Mouse (Mus musculus): ENCODE measurements around the gene Wipf2. TPM values are rescaled to one million over a fixed set of nuclear protein-coding genes. Genes with fewer than 3 reads are reported as not detected.
"Not testable (repeated sequence)": the region's sequence is repeated elsewhere in the genome, so short reads cannot be mapped to it uniquely, and the experiment has no call there.

Wipf2 gene
- polyA plus RNA-seq, 1 experiment from 2014 or later, result 5.3 TPM

DNA sequence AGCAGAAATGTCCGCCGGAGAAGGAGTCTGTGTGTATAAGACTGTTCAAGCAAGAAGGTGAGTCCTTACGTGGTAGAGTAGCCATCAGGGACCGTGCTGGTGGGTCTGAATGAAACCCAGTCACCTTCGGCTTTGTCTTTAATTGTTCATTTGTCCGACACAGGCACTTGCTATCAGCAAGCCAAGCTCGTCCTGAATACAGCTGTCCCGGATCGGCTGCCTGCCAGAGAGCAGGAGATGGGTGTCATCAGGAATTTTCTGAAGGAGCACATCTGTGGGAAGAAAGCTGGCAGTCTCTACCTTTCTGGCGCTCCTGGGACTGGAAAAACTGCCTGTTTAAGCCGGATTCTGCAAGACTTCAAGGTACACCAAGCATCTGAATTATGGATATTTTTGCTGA, 47.0 kb downstream of the Wipf2 start:
- H3K4me1 ChIP-seq, result peaks cover 22% of the 10 kb centered on the region
- 91% methylated on average over 11 of the region's 11 CpGs for WGBS
- no peaks in the 10 kb centered on the region for H3K27me3 ChIP-seq
- H3K9ac ChIP-seq, result no peak overlapping the region
- no peak for ATAC-seq (ENCODE audit: insufficient number of reproducible peaks, low FRiP score, low TSS enrichment, low read depth)
- peaks cover 28% of the 10 kb centered on the region for H3K36me3 ChIP-seq
- H3K9me3 ChIP-seq (replicated peaks), result no peaks in the 10 kb centered on the region
- no peak overlapping the region for H3K4me3 ChIP-seq (replicated peaks)
- no peak overlapping the region for H3K27ac ChIP-seq (replicated peaks)
- no peak overlapping the region for H3K4me2 ChIP-seq (replicated peaks)

DNA sequence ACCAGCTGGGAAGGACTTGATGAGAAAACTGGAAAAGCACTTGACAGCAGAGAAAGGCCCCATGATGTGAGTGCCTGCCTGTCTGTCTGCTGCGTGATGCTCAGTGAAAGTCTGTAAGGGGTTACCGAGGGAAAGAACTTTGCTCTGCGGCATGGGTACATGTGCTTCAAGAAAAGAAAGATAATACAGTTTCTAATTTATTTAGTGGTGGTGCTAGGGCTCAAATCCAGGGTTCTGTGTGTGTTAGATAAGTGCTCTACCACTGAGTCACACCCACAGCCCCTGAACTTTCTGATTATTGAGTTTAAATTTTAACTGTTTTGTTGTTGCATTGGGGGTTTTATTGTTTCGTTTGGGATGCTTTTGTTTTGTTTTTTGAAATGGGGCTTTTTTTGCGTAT, 48.1 kb downstream of the Wipf2 start:
- Histone ChIP-seq H3K9me3 (replicated peaks) (no peaks in the 10 kb centered on the region), H3K27me3 (no peaks in the 10 kb centered on the region), H3K27ac (replicated peaks) (no peak overlapping the region), H3K36me3 (peaks cover 34% of the 10 kb centered on the region), H3K4me2 (replicated peaks) (no peak overlapping the region), H3K9ac (no peak overlapping the region), H3K4me3 (replicated peaks) (no peak overlapping the region), H3K4me1 (peaks cover 22% of the 10 kb centered on the region)
- WGBS, result 87% methylated on average over 5 of the region's 5 CpGs
- no peak for ATAC-seq (ENCODE audit: insufficient number of reproducible peaks, low FRiP score, low TSS enrichment, low read depth)

DNA sequence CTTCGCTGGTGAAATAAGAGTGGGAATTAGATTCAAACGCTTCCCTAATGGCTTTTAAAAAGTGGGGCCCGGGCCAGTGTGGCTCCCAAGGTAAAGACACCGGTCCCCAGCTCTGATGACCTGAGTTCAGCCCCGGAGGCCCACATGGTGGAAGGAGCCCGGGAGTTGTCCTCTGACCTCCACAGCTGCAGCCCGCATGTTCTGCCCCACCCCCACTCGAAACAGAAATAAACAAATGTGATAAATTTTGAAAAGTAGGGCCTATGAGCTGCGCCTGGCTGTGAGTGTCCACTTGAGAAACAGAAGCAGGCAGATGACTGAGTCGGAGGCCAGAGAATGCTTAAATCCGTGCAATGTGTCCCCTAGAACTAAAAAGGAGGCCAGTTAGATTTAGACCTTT, 50.8 kb downstream of the Wipf2 start:
- Histone ChIP-seq H3K27ac (replicated peaks) (no peak overlapping the region), H3K4me2 (replicated peaks) (no peak overlapping the region), H3K9me3 (replicated peaks) (no peaks in the 10 kb centered on the region), H3K4me1 (peaks cover 4% of the 10 kb centered on the region), H3K36me3 (peaks cover 55% of the 10 kb centered on the region), H3K27me3 (no peaks in the 10 kb centered on the region), H3K9ac (no peak overlapping the region), H3K4me3 (replicated peaks) (no peak overlapping the region)
- no peak for ATAC-seq (ENCODE audit: insufficient number of reproducible peaks, low FRiP score, low TSS enrichment, low read depth)
- WGBS, result 71% methylated on average over 11 of the region's 11 CpGs

DNA sequence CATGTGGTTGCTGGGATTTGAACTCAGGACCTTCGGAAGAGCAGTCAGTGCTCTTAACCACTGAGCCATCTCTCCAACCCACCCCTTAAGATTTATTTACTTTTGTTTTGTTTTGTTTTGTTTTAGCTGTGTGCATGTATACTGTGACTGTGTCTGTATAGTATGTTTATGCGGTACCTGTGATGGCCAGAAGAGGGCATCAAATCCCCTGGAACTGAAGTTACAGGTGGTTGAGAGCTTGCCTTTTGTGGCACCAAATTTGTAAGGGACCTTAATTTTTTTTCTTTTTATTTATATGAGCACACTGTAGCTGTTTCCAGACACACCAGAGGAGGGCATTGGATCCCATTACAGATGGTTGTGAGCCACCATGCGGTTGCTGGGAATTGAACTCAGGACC, 52.9 kb downstream of the Wipf2 start:
- not testable (repeated sequence) for H3K27ac ChIP-seq (replicated peaks); H3K4me2 ChIP-seq (replicated peaks); ATAC-seq (ENCODE audit: insufficient number of reproducible peaks, low FRiP score, low TSS enrichment, low read depth)

DNA sequence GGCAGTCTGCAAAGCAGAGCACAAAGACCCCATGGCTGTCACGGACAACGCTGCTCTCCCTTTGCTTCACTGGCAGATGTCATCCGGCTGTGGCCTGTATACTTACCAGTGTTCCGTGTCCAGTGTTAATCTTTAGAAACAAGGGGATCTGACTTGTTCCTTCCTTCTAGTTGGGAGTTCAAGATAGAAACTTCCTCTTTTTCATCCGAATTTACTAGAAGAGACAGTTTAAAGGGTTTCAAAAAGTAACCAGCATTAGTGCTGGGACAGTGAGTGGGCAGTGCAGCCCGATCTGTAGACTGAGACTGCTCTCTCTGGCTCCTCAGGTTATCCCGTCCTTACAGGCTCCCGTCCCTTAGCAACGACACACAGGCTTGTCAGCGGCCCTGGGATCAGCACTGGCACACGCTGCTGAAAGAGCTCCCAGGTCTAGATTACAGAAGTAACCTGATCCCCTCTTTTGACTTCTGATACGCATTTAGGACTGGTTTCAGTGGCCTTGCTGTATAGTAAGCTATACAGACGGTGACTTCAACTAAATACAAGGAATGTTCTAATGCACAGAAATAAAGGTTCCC, 54.1 kb downstream of the Wipf2 start:
- H3K9ac ChIP-seq, result no peak overlapping the region
- no peak overlapping the region for H3K4me3 ChIP-seq (replicated peaks)
- peaks cover 10% of the 10 kb centered on the region for H3K4me1 ChIP-seq
- 56% methylated on average over 13 of the region's 13 CpGs for WGBS
- no peaks in the 10 kb centered on the region for H3K27me3 ChIP-seq
- peaks cover 45% of the 10 kb centered on the region for H3K36me3 ChIP-seq
- H3K9me3 ChIP-seq (replicated peaks), result no peaks in the 10 kb centered on the region
- H3K27ac ChIP-seq (replicated peaks), result no peak overlapping the region
- ATAC-seq (ENCODE audit: insufficient number of reproducible peaks, low FRiP score, low TSS enrichment, low read depth), result no peak
- no peak overlapping the region for H3K4me2 ChIP-seq (replicated peaks)

More for the DNA sequence above, 52.9 kb downstream of the Wipf2 start:
- peaks cover 49% of the 10 kb centered on the region for H3K36me3 ChIP-seq
- not testable (repeated sequence) for H3K9me3 ChIP-seq (replicated peaks); H3K27me3 ChIP-seq; H3K4me1 ChIP-seq; H3K9ac ChIP-seq; H3K4me3 ChIP-seq (replicated peaks)
- WGBS, result 92% methylated on average over 3 of the region's 3 CpGs

DNA sequence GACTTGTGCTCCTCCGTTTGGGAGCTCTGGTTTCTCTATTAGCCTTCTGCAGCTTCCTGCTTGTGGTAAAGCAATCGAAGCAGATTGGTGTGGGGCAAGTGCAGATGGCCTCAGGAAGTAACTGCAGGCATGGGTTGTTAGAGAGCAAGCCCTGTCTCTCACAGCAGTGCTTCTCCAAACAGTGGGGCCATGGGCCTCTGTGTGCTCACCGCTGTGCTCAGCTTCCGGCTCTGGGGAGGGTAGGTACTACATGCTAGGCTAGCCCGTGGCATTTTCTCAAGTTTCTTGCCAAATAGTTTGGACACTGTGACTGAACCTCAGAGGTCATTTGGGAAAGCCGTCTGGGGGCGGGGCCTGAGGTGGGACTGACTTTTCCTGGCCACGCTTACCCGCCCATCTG, 54.8 kb downstream of the Wipf2 start:
- no peak overlapping the region for H3K4me2 ChIP-seq (replicated peaks)
- no peak overlapping the region for H3K27ac ChIP-seq (replicated peaks)
- no peak overlapping the region for H3K4me3 ChIP-seq (replicated peaks)
- WGBS, result 56% methylated on average over 9 of the region's 9 CpGs
- peaks cover 17% of the 10 kb centered on the region for H3K4me1 ChIP-seq
- H3K36me3 ChIP-seq, result peaks cover 40% of the 10 kb centered on the region
- H3K9me3 ChIP-seq (replicated peaks), result no peaks in the 10 kb centered on the region
- ATAC-seq (ENCODE audit: insufficient number of reproducible peaks, low FRiP score, low TSS enrichment, low read depth), result no peak
- H3K27me3 ChIP-seq, result no peaks in the 10 kb centered on the region
- H3K9ac ChIP-seq, result no peak overlapping the region

DNA sequence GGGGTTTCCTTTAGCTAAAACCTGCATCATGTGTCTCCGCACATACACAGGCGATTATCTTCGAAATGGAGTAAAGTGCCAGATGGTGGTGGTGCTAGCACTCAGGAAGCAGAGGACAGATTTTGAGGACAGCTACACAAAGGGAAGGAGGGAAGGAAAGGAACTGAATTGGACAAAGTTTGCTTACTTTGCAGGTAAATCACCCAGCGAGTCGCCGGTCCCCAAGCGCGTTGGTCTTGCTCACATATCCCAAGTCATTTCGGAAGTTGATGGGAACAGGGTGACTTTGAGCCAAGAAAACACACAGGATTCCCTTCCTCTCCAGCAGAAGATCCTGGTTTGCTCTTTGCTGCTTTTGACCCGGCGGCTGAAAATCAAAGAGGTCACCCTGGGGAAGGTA, 55.6 kb downstream of the Wipf2 start:
- no peak overlapping the region for H3K4me2 ChIP-seq (replicated peaks)
- no peak overlapping the region for H3K4me3 ChIP-seq (replicated peaks)
- H3K4me1 ChIP-seq, result peaks cover 25% of the 10 kb centered on the region
- no peaks in the 10 kb centered on the region for H3K27me3 ChIP-seq
- no peaks in the 10 kb centered on the region for H3K9me3 ChIP-seq (replicated peaks)
- ATAC-seq (ENCODE audit: insufficient number of reproducible peaks, low FRiP score, low TSS enrichment, low read depth), result no peak
- H3K9ac ChIP-seq, result no peak overlapping the region
- WGBS, result 93% methylated on average over 11 of the region's 11 CpGs
- peaks cover 40% of the 10 kb centered on the region for H3K36me3 ChIP-seq
- H3K27ac ChIP-seq (replicated peaks), result no peak overlapping the region

DNA sequence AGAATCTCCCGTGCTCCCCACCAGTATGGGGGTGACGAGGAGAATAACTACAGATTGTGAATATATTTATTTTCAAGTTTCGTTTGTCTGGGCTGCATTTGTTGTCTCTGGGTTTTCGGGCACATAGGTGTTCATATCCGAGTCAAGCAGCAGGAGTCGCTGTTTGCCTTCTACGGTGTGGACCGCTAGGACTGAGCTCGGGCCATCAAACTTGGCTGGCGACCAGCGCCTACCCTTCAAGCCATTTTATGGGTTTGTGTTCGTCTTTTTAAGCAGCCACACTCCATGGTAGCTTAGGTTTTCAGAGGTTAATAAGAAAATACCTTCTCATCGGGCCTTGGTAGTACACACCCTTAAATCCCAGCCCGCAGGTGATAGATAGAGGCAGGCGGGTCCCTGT, 58.4 kb downstream of the Wipf2 start:
- WGBS, result 33% methylated on average over 15 of the region's 15 CpGs
- ATAC-seq (ENCODE audit: insufficient number of reproducible peaks, low FRiP score, low TSS enrichment, low read depth); H3K27ac ChIP-seq (replicated peaks); H3K9me3 ChIP-seq (replicated peaks); H3K9ac ChIP-seq; H3K27me3 ChIP-seq: not testable (repeated sequence)
- H3K4me3 ChIP-seq (replicated peaks), result peak overlapping the region; percentile 20; the same call in 1 of the 2 replicates
- H3K4me1 ChIP-seq, result peaks cover 52% of the 10 kb centered on the region
- peaks cover 24% of the 10 kb centered on the region; the same call in 1 of the 2 replicates for H3K36me3 ChIP-seq
- peak overlapping the region; percentile 34; the same call in 1 of the 2 replicates for H3K4me2 ChIP-seq (replicated peaks)

DNA sequence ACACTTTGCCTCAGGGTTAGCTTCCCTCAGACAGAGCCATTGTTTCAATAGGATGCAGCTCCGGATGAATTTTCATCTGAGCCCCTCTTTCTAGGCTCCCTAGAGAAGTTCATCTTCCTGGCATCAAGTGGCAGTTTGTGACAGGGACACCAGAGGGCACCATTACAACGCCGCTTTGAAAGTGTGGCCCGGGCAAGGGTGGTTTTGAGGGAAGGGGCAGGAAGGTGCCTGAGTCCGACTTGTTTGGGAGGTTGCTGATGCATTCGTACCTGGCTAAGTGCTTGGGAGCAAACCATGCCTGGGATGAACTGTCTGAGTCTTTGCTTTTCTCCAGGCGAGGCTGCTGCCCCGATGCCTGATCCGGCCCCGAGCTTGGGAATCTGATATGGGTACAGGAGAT, 58.9 kb downstream of the Wipf2 start:
- Histone ChIP-seq H3K27ac (replicated peaks) (peak overlapping the region; percentile 94), H3K4me3 (replicated peaks) (peak overlapping the region; percentile 20), H3K4me1 (peaks cover 57% of the 10 kb centered on the region), H3K4me2 (replicated peaks) (peak overlapping the region; percentile 34; the same call in 1 of the 2 replicates), H3K36me3 (peaks cover 20% of the 10 kb centered on the region; the same call in 1 of the 2 replicates)
- H3K9me3 ChIP-seq (replicated peaks); ATAC-seq (ENCODE audit: insufficient number of reproducible peaks, low FRiP score, low TSS enrichment, low read depth); H3K9ac ChIP-seq; H3K27me3 ChIP-seq: not testable (repeated sequence)
- 12% methylated on average over 10 of the region's 10 CpGs for WGBS

DNA sequence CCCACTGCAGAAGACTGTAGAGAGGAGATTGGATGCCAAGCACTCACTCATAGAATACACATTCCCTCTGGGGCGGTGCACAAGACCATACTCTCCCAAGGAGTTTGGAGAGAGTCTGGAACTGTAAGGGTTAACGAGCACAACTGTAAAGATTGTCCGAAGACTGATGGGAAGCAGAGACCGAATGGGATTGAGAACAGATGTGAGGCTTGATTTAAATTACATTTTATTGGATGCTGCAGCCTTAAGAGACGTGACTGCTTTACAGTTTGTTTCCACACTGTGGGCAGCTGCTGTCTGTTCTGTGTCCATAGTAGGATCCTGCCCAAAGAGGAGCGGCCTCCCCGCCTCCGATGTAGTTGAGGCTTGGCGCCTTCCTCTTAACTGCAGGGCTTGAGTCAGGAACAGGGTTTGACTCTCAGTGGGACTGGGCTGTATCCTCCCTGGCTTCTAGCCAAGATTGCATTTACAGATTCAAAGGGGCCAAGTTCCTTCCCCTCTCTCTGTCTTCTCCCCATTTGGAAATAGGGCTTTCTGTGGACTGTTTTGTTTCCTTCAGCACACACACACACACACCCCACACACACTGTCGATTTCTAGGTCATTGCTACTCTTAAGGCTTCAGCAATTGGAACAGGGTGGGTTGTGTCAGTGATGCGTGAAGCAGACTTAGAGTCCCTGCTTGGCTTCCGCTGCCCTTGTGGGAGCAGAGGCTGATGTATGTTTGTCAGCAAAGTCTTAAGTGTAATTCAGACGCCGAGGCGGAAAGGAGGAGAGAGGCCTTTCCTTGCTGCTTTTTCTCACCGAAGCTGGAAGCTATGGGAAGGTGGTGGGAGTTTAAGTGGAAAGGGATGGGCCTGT, 59.6 kb downstream of the Wipf2 start:
- not testable (repeated sequence) for H3K9ac ChIP-seq; H3K27me3 ChIP-seq; H3K9me3 ChIP-seq (replicated peaks)
- Histone ChIP-seq H3K36me3 (peaks cover 14% of the 10 kb centered on the region; the same call in 1 of the 2 replicates), H3K27ac (replicated peaks) (peak overlapping the region; percentile 94), H3K4me3 (replicated peaks) (peak overlapping the region; percentile 20), H3K4me1 (peaks cover 65% of the 10 kb centered on the region), H3K4me2 (replicated peaks) (peak overlapping the region; percentile 34; the same call in 1 of the 2 replicates)
- WGBS, result 15% methylated on average over 16 of the region's 16 CpGs
- peak; percentile 80 for ATAC-seq (ENCODE audit: insufficient number of reproducible peaks, low FRiP score, low TSS enrichment, low read depth)

DNA sequence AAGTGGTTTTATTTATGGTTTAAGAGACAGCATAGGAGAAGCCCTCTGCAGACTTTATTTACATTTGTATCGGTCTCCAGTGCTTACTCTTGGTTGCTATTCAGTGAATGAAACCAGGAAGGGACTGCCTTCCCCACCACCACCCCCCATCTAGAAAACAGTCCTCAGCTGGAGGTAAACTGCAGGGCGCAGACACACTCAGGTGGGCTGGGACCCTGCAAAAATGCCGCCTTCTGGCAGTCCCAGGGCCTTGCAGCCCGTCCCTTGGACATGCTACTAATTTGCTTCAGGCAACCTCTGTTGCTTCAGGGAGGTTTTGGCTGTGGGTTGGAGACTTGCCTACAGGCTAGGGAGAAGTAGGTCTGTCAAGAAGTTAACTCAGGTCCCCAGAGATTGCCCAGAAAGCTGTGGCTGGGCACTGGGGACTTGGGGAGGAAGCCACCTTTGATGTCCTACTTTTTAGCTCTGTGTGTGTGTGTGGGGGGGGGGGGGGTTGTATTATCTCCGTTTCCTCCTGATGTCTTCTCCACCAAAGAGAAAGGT, 61.3 kb downstream of the Wipf2 start:
- Histone ChIP-seq H3K4me1 (peaks cover 81% of the 10 kb centered on the region), H3K36me3 (no peaks in the 10 kb centered on the region), H3K4me3 (replicated peaks) (no peak overlapping the region), H3K4me2 (replicated peaks) (peak overlapping the region; percentile 36; the same call in 1 of the 2 replicates), H3K9me3 (replicated peaks) (no peaks in the 10 kb centered on the region), H3K27me3 (no peaks in the 10 kb centered on the region), H3K27ac (replicated peaks) (peak overlapping the region; percentile 94), H3K9ac (no peak overlapping the region)
- ATAC-seq (ENCODE audit: insufficient number of reproducible peaks, low FRiP score, low TSS enrichment, low read depth), result no peak
- WGBS, result 19% methylated on average over 5 of the region's 5 CpGs
